Mouse (Mus musculus) forebrain, embryonic 16.5 days (tissue): ENCODE results near the gene Atxn7l2. TPM values are rescaled to one million over a fixed set of nuclear protein-coding genes. Genes with fewer than 3 reads are reported as not detected.

ENCODE experiments used
- ATAC-seq: fragments of 200-750 bp; cut with Nextera tagmentation; 2 replicates; pipeline ENCODE4 v1.8.0; 2017; ENCODE audit warnings: mild to moderate bottlenecking, moderate library complexity
- H3K27ac ChIP-seq: fragments of 300-500 bp; sonication (generic); 2 replicates; pipeline ENCODE4 v1.5.1; 2014; ENCODE audit warnings: low read length, control low read depth
- H3K27me3 ChIP-seq: fragments of 300-500 bp; sonication (generic); replicated peaks from 2 replicates; pipeline ENCODE4 v1.6.1; 2014; ENCODE audit warnings: low read length; ENCODE audit not compliant: control insufficient read depth, insufficient read depth
- H3K36me3 ChIP-seq: fragments of 300-500 bp; sonication (generic); 2 replicates; pipeline ENCODE4 v1.6.1; 2014; ENCODE audit not compliant: control insufficient read depth, insufficient read depth
- H3K4me1 ChIP-seq: fragments of 300-500 bp; sonication (generic); replicated peaks from 2 replicates; pipeline ENCODE4 v1.6.1; 2014; ENCODE audit warnings: low read length; ENCODE audit not compliant: control insufficient read depth, insufficient read depth
- H3K4me2 ChIP-seq: fragments of 300-500 bp; sonication (generic); 2 replicates; pipeline ENCODE4 v1.6.1; 2014; ENCODE audit warnings: mild to moderate bottlenecking, low read length, control low read depth
- H3K4me3 ChIP-seq: fragments of 300-500 bp; sonication (generic); replicated peaks from 2 replicates; pipeline ENCODE4 v1.5.1; 2014; ENCODE audit warnings: mild to moderate bottlenecking, low read length, control low read depth
- H3K9ac ChIP-seq: fragments of 300-500 bp; sonication (generic); replicated peaks from 2 replicates; pipeline ENCODE4 v1.6.1; 2014; ENCODE audit warnings: low read depth, low read length, control low read depth
- H3K9me3 ChIP-seq: fragments of 300-500 bp; sonication (generic); 2 replicates; pipeline ENCODE4 v1.6.1; 2016; ENCODE audit warnings: low read length; ENCODE audit not compliant: control insufficient read depth
- WGBS: fragments of 180-500 bp; shearing (Covaris S2); extraction: QIAGEN DNeasy Blood & Tissue Kit; methylation state at CpG from one replicate; pipeline ENCODE4 v1.1.7; 2014; 5-methylcytosine and 5-hydroxymethylcytosine counted together
- polyA plus RNA-seq: library from polyadenylated mRNA; unstranded; fragments of >200 nt; fragmentation: Nextera tagmentation; extraction: Ambion mirVana; gene quantifications from 2 replicates; pipeline ENCODE4 v1.2.1, GENCODE M21; 2015

Atxn7l2 gene
- polyA plus RNA-seq, 1 experiment from 2014 or later, result 33.8 TPM

GRCm38 (mm10) chr3:108197066-108197497 lies 13.7 kb downstream of the Atxn7l2 start:
- peaks cover 39% of the 10 kb centered on the region for H3K4me1 ChIP-seq
- peak overlapping the region; percentile 78 for H3K27ac ChIP-seq
- peaks cover 7% of the 10 kb centered on the region for H3K36me3 ChIP-seq
- no peak overlapping the region for H3K4me3 ChIP-seq
- no peaks in the 10 kb centered on the region for H3K9me3 ChIP-seq
- WGBS, result 19% methylated on average over 14 of the region's 14 CpGs
- H3K4me2 ChIP-seq, result peak overlapping the region; percentile 36
- peak; percentile 12; the same call in 1 of the 2 replicates for ATAC-seq
- H3K9ac ChIP-seq, result peak overlapping the region; percentile 45
- no peaks in the 10 kb centered on the region for H3K27me3 ChIP-seq

GRCm38 (mm10) chr3:108195941-108196590 lies 14.7 kb downstream of the Atxn7l2 start:
- WGBS, result 54% methylated on average over 7 of the region's 7 CpGs

GRCm38 (mm10) chr3:108195287-108195686 lies 15.4 kb downstream of the Atxn7l2 start:
- peaks cover 7% of the 10 kb centered on the region for H3K36me3 ChIP-seq
- H3K27ac ChIP-seq, result no peak overlapping the region
- H3K4me3 ChIP-seq, result no peak overlapping the region
- H3K4me1 ChIP-seq, result peaks cover 32% of the 10 kb centered on the region
- ATAC-seq, result no peak
- no peak overlapping the region for H3K4me2 ChIP-seq
- WGBS, result 86% methylated on average over 4 of the region's 4 CpGs
- H3K9me3 ChIP-seq, result no peaks in the 10 kb centered on the region
- no peaks in the 10 kb centered on the region for H3K27me3 ChIP-seq
- H3K9ac ChIP-seq, result no peak overlapping the region

More at GRCm38 (mm10) chr3:108195941-108196590, 14.7 kb downstream of the Atxn7l2 start:
- ATAC-seq, result peak; percentile 47
- H3K27ac ChIP-seq, result peak overlapping the region; percentile 78
- H3K9me3 ChIP-seq, result no peaks in the 10 kb centered on the region
- H3K4me3 ChIP-seq, result no peak overlapping the region
- no peak overlapping the region for H3K4me2 ChIP-seq
- H3K36me3 ChIP-seq, result peaks cover 7% of the 10 kb centered on the region
- peaks cover 36% of the 10 kb centered on the region for H3K4me1 ChIP-seq
- H3K27me3 ChIP-seq, result no peaks in the 10 kb centered on the region
- H3K9ac ChIP-seq, result no peak overlapping the region; the same call in 1 of the 2 replicates

DNA sequence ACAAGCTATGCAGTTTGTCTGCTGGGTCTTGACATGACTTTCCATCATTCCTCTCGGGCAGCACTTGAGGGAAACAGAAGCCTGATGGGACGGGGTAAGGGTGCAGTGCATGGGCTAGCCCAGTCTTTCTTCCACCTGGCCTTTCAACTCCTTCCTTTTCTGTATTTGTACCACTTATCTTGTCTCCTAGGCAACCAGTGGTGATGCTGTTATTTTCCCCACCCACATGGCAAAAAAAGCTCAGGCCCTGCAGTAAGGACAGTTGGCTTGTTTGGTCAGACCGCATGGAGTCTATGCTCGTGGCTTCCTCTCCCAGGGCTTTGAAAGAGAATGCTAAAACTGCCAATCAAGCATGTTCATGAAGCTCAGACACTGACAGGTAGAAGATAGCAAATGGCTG lies 17.0 kb downstream of the Atxn7l2 start:
- no peak overlapping the region for H3K4me2 ChIP-seq
- no peaks in the 10 kb centered on the region for H3K27me3 ChIP-seq
- H3K4me3 ChIP-seq, result no peak overlapping the region
- WGBS, result 79% methylated on average over 4 of the region's 4 CpGs
- H3K9me3 ChIP-seq, result no peaks in the 10 kb centered on the region
- peaks cover 3% of the 10 kb centered on the region; the same call in 1 of the 2 replicates for H3K36me3 ChIP-seq
- no peak overlapping the region for H3K27ac ChIP-seq
- H3K9ac ChIP-seq, result no peak overlapping the region
- H3K4me1 ChIP-seq, result peaks cover 31% of the 10 kb centered on the region
- ATAC-seq, result no peak

- Histone ChIP-seq H3K4me3 (no peak overlapping the region), H3K9ac (no peak overlapping the region), H3K4me2 (no peak overlapping the region), H3K4me1 (peaks cover 28% of the 10 kb centered on the region), H3K36me3 (no peaks in the 10 kb centered on the region), H3K9me3 (no peaks in the 10 kb centered on the region), H3K27ac (no peak overlapping the region), H3K27me3 (no peaks in the 10 kb centered on the region)
- 65% methylated on average over 5 of the region's 5 CpGs for WGBS
- ATAC-seq, result no peak
Measured at GRCm38 (mm10) chr3:108189897-108190296, 20.8 kb downstream of the Atxn7l2 start.

DNA sequence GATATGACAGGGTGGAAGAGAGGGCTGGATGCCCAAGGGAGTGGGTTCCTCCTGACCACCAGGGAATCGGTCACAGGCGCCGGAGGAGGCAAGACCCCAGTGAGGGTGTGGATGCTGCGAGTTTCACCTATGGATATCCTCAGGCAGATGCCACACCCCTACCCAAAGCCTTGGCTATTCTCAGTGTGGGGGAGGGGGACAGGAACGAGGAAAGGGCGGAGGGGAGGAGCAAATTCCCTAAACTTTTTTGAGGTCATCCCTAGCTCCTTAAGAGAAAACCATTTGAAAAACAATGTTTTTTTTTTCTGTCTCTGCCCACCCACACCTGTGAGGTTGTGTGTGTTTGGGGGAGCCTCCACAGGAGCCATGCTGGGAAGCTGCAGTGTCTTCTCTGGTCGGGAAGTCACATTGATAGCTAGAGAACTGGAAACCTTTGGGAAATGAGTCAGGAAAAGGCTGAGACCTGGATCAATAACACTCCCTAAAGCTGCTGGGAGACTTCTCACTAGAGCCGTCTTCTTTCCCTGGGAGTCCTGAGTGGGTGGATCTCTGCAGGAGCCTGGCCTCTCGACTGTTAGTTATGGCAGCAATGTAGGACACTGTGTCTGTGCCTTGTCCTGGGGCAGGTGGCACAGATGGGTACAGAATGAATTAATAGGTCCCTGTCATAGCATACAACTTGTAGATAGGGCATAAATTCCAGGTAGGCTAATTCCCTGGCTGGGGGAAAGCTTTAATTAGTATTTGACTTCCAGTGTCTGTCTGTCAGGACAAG lies 21.8 kb downstream of the Atxn7l2 start:
- Histone ChIP-seq H3K4me3 (no peak overlapping the region), H3K27ac (no peak overlapping the region)

GRCm38 (mm10) chr3:108187111-108187795 lies 23.5 kb downstream of the Atxn7l2 start:
- H3K9ac ChIP-seq, result peak overlapping the region; percentile 81
- H3K4me1 ChIP-seq, result peaks cover 28% of the 10 kb centered on the region
- 59% methylated on average over 20 of the region's 20 CpGs for WGBS
- ATAC-seq, result peak; percentile 8; the same call in 1 of the 2 replicates
- no peaks in the 10 kb centered on the region for H3K9me3 ChIP-seq
- no peaks in the 10 kb centered on the region for H3K36me3 ChIP-seq
- peak overlapping the region; percentile 74 for H3K4me3 ChIP-seq
- peak overlapping the region; percentile 80 for H3K4me2 ChIP-seq
- no peaks in the 10 kb centered on the region for H3K27me3 ChIP-seq
- H3K27ac ChIP-seq, result no peak overlapping the region

More for the DNA sequence above, 21.8 kb downstream of the Atxn7l2 start:
- ATAC-seq, result no peak
- Histone ChIP-seq H3K9me3 (no peaks in the 10 kb centered on the region), H3K4me1 (peaks cover 28% of the 10 kb centered on the region), H3K36me3 (no peaks in the 10 kb centered on the region), H3K9ac (no peak overlapping the region), H3K27me3 (no peaks in the 10 kb centered on the region), H3K4me2 (no peak overlapping the region)
- 76% methylated on average over 9 of the region's 9 CpGs for WGBS

GRCm38 (mm10) chr3:108186098-108187047 lies 24.4 kb downstream of the Atxn7l2 start, which contains the start of gene Amigo1:
Gene Amigo1 (plus strand): TSS chr3:108186335.
- peak within 1 kb of the TSS; percentile 74 for H3K4me3 ChIP-seq
- peak within 1 kb of the TSS; percentile 81 for H3K9ac ChIP-seq
- H3K4me1 ChIP-seq, result peaks cover 28% of the 10 kb centered on the region
- no peaks in the 10 kb centered on the region for H3K27me3 ChIP-seq
- no peak within 1 kb of the TSS for H3K27ac ChIP-seq
- WGBS, result 1% methylated on average over 60 of the region's 100 CpGs
- ATAC-seq, result peak; percentile 64
- H3K4me2 ChIP-seq, result peak within 1 kb of the TSS; percentile 80
- no peaks in the 10 kb centered on the region for H3K36me3 ChIP-seq
- no peaks in the 10 kb centered on the region for H3K9me3 ChIP-seq
